Mouse (Mus musculus) cerebellum, adult 11-12 months (tissue): Measurements from ENCODE around the gene Arhgap8.
"Not testable (repeated sequence)": the region's sequence is repeated elsewhere in the genome, so short reads cannot be mapped to it uniquely, and the experiment has no call there.

Experiments
- DNase-seq: peaks from one replicate; pipeline ENCODE4 v3.0.0; 2022

Gene Arhgap8

GRCm38 (mm10) chr15:84738246-84738645 lies 18.4 kb downstream of the Arhgap8 start:
- DNase-seq: no peak

DNA sequence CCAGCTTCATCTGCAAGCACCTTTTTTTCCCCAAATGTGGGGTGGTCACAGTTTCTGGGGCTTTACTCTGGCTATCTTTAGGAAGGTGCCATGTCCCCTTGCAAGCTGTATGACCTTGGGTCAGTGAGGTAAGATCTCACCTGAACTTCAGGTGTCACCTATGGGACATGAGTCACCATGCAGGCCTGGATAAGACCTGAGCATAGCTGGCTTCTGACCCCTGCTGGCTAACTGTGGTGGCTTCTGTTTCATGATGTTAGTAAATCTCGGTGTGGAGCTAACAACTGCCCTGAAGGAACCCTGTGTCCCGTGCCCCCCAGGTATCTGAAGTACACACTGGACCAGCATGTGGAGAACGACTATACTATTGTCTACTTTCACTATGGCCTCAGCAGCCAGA lies 21.7 kb downstream of the Arhgap8 start:
- DNase-seq: no peak

- no peak for DNase-seq
These were observed 23.5 kb downstream of the Arhgap8 start for GRCm38 (mm10) chr15:84743347-84743746.

GRCm38 (mm10) chr15:84744308-84744707 lies 24.5 kb downstream of the Arhgap8 start:
- DNase-seq: no peak

DNA sequence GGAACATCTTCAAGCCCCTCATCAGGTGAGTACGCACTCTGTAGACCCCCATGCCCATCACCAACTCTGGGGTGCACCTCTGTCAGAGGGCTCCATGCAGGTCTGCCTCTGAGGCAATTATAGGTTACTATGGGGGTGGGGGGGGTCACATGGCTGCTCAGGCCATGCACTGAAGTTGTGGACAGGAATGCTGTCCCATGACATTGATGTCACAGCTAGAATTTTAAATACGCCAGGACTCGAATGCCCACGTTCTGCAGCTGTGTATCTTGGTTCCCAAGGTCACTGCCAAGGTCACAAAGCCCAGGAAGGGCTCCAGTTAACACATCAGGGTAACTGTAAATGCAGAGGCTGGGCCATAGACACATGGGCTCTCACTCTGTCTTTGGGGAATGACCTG lies 26.0 kb downstream of the Arhgap8 start:
- no peak for DNase-seq

DNA sequence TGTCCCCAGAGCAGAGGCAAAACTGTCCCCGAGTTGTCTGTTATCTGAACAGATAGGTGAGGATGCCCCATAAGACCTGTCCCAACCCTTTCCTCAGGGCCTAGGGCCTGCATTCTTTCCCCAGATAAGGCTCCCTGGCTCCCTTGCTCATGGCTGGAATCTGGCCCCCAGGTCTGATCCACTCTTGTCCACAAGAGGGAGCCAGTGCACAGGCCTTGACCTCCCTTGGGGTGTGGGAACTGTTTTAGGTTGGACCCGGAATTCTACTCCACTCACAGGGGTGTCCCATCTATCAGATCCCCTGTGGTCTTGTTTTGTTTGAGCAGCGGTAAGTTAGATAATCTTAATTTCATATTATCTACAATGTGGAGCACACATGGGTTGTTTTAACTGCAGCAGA lies 35.1 kb downstream of the Arhgap8 start:
- peak; percentile 42 for DNase-seq

DNA sequence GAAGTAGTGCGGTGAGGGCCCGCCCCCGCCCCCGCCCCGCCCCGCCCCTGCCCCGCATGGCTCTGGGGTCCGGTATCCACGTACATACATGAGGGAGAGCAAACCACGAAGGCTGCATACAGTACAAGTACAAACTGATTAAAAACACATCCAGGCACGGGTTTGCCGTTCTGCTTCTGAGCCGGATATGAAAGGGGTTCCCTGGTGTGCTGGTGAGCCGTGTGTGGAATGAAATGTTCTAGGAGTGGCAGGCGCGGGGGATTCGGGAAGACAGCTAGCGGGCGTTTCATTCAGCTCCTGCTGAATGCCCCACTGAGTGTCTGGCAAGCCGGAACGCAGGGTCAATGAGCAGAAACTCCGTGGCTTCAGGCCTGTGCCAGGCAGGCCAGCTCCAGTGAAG lies 36.6 kb downstream of the Arhgap8 start:
- peak; percentile 20 for DNase-seq

DNA sequence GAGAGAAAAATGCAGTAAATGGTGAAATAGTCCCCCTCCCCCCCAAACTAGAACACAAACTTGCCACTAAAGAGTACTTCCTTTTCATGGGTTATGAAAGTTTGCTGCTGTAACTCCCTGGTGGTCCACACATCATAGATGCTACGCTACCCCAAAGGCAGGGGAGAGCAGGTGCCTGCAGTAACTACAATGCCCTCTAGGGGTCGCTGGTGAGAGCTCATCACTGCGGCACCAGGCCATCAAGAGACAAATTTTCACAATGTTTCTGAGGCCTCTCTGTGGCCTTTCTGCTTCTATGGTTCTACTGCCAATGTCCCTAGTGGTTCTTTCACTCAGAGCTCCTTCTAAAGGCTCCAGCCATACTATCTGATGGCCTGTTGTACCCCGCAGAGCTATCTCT lies 38.6 kb downstream of the Arhgap8 start:
- no peak for DNase-seq

DNA sequence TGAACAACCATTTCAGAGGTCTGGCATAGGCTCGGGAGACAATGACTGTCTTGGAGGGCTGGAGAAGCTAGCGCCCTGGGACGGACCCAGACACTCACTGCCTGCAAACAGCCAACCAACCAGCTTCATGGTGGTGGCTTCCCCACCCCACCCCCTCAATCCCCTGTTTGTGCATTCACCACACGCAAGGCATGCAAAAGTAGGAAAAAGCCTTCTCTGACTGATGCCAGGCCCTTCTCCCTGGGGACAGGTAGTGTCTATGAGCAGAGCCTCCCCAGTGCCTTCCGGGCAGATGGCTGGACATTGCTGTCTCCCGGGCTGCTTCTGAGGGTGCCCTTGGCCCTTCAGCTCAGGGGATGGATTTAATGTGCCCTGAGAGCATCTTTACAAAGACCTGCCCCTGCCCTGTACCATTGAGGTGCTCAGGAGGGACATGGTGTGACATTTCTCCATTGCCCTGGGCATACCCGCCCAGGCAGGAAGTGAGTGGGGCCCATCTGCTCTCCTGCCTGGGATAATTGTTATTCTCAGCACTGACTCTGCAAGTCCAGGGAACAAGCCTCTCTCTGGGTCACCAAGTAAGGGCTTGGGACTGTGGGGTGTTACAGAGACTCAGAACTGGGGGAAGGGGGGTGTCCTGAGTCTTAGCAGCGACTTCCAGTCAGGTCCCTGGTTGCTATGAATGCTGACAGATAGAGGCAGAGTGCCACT lies 43.0 kb downstream of the Arhgap8 start:
- DNase-seq: no peak

DNA sequence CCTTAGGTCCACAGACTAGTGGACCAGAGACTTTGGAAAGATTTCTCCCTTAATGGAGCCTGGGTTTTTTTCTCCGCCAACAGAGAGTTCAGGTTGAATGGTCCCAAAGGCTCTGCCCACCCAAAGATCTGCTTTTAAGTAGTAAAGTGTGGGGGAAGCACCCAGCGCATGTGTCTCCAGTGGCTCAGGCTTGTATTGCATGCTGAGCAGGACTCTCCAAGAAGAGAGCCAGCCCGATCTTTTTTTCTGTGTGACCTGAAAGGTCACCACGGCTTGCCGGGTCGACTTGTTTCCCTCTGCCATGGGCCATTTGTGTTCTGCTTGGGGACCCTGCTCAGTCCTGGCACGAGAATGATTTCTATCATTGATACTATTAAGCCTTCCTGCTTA lies 43.6 kb downstream of the Arhgap8 start:
- no peak for DNase-seq

DNA sequence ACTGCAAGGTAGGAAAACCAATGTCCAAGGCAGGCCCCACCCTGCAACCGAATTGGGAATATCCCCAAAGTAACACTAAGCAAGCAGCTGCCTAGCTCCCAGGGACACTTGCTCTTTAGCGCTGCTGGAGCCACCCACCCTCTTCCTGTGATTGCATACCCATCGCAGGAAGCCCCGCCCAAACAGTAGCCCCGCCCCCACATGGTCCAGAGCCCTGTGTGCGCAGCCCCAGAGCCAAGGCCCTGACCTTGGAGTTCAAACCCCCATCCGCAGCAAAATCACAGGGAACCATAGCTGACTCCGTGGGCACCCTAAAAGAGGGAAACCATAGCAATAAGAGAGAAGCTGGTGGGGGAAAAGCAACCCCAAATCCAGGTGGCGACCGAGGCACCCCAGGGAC lies 46.8 kb downstream of the Arhgap8 start:
- DNase-seq: no peak

DNA sequence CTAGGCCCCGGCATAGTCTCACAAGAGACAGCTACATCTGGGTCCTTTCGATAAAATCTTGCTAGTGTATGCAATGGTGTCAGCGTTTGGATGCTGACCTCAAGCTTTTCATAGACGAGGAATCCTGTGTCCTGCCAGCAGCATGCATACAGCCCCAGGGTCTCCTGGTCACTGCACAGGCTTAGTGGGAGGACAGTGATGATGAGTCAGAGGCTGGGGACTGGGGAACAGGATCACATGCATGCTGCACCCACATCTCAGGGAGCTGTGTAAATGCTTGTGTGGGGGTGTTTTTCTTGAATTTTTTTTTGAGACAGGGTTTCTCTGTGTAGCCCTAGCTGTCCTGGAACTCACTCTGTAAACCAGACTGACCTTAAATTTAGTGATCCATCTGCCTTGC lies 48.7 kb downstream of the Arhgap8 start:
- not testable (repeated sequence) for DNase-seq

DNA sequence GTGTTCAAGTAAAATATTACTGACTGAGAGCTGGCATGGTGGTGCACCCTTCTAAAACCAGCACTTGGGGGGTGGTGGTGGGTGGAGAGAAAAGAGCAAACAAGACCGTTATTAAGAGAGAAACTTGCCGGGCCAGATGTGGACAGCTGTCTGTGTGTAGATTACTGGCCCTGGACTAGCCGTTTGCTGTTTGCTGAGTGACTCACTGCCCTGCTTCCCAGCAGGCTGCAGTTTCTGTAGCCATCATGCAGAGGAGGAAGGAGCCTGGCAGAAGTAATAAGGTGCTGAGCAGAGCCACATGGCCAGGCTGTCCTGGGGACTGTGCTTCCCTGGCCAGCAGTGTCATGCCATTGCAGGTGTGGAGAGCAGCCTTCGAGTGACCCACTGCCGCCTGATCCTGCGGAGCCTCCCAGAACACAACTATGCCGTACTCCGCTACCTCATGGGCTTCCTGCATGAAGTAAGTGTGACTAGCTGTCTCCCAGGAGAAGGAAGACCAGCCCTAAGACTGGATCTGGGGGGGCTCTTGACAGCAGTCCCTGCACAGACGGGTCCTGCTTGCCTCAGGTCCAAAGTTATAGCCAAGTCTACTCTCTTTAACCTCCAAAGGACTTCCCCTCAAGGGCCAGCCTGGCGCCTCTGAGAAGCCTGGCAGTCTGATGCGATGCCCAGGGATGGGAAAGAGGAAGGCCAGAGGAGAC lies 49.9 kb downstream of the Arhgap8 start:
- no peak for DNase-seq

GRCm38 (mm10) chr15:84772191-84773111 lies 52.6 kb downstream of the Arhgap8 start:
- peak; percentile 26 for DNase-seq

GRCm38 (mm10) chr15:84775421-84776174 lies 55.7 kb downstream of the Arhgap8 start:
- DNase-seq: no peak

DNA sequence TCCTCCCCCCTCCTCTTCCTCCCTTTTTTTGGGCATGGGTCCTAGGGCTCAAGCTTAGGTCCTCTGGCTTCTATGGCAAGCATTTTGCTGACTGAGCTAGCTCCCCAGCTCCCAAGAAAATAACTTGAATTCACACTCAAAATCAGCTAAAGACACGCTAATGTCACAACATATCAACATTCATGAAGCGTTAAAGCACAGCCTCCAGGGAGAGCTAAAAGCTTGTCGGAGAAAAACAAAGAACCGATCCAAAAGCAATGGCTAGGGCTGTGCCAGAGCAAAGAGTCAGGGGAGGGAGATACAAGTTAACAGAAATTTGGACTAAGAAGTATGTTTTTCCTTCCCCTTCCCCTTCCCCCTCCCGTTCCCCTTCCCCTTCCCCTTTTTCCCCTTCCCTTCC lies 58.7 kb downstream of the Arhgap8 start:
- no peak for DNase-seq

GRCm38 (mm10) chr15:84784812-84785211 lies 65.0 kb downstream of the Arhgap8 start:
- no peak for DNase-seq

DNA sequence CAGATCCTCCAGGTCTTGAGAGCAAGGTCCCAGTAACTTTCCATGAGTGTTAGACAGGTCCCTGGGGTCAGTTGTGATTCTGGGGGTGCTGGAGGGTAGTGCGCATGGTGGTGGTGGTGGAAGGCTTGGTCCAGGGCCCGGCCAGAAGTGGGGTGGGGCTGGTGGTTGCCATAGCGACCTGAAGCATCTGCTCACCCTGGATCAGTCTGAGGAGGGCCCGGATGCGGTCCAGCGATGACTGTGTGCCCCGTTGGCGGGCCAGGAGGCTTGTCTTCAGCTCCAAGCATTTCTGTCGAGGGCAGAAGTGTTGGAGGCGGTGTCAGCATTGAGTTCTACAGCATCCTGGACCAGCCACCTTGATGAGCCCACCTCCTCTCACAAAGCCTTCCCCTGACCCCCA lies 67.3 kb downstream of the Arhgap8 start:
- DNase-seq: no peak

- no peak for DNase-seq
These were observed 73.8 kb downstream of the Arhgap8 start for GRCm38 (mm10) chr15:84793649-84794048.

- DNase-seq: peak; percentile 45
These were observed 80.3 kb downstream of the Arhgap8 start for GRCm38 (mm10) chr15:84800132-84800531.

DNA sequence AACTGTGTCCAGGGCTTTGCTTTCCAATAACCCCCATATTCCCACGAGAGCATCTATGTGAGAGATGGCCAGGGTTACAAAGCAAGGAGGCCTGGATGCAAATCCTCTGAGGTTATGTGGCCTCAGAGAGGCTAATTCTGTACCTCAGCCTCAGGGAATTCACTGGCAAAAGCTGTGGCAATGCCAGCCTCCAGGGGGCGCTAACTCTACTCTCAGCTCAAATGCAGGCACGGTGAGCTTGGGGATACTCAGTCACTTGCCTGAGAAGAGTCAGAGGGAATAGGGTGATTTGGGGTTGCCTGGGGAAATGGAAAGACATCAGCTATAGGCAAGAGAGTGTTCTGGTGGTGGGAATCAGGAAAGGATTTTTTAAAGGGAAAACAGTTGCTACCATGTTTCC lies 83.8 kb downstream of the Arhgap8 start:
- peak; percentile 70 for DNase-seq

DNA sequence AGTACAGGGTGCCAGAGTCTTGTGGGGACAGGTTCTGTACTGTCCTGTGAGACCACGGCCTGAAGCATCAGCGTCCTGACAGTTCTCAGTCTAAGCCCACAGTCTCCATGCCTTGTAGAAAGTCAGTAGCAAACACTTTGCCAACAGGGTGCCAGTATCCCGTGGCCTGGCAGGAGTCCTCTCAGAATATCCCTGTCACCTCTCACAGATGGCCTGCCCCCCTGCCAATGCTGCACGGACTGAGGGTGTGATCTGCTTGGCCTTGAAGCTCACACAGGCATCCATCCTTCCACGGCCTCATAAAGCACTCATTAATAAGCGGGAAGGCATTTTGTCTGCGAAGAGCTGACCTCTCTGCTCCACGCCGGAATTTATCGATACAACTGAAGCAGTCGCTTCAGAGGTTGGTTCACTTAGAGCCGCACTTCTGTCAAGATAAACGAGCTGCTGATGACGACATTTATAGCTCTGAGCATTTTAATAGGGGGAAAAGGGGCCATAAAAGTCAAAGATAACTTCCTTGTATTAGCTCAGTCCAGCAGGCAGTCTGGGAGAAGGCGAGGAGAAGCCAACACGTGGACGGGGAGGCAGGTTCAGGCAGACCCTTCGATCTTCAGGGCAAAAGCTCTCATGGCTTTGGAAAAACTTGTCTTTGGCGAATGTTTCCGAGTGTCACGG lies 89.6 kb downstream of the Arhgap8 start:
- peak; percentile 59 for DNase-seq
